Mouse (Mus musculus) lung, embryonic 14.5 days (tissue): Measurements from ENCODE around the gene Kdf1. TPM values are rescaled to one million over a fixed set of nuclear protein-coding genes. Genes with fewer than 3 reads are reported as not detected.

Experiments
- ATAC-seq: fragments of 200-750 bp; cut with Nextera tagmentation; 2 replicates; pipeline ENCODE4 v1.8.0; 2017; ENCODE audit warnings: mild to moderate bottlenecking, moderate TSS enrichment, moderate library complexity; ENCODE audit not compliant: insufficient read depth
- DNase-seq: peaks from one replicate; pipeline ENCODE4 v3.0.0-alpha.2; 2015
- H3K27ac ChIP-seq: fragments of 300-500 bp; sonication (generic); 2 replicates; pipeline ENCODE4 v1.5.1; 2014; ENCODE audit warnings: low read depth, mild to moderate bottlenecking, moderate library complexity
- H3K27me3 ChIP-seq: fragments of 300-500 bp; sonication (generic); 2 replicates; pipeline ENCODE4 v1.6.1; 2014; ENCODE audit warnings: low read length, control low read depth; ENCODE audit not compliant: insufficient read depth
- H3K36me3 ChIP-seq: fragments of 300-500 bp; sonication (generic); 2 replicates; pipeline ENCODE4 v1.6.1; 2014; ENCODE audit warnings: control low read depth; ENCODE audit not compliant: insufficient read depth
- H3K4me1 ChIP-seq: fragments of 300-500 bp; sonication (generic); 2 replicates; pipeline ENCODE4 v1.6.1; 2014; ENCODE audit warnings: antibody characterized with exemption, control low read depth; ENCODE audit not compliant: insufficient read depth
- H3K4me2 ChIP-seq: fragments of 300-500 bp; sonication (generic); 2 replicates; pipeline ENCODE4 v1.6.1; 2014; ENCODE audit warnings: mild to moderate bottlenecking
- H3K4me3 ChIP-seq: fragments of 300-500 bp; sonication (generic); 2 replicates; pipeline ENCODE4 v1.5.1; 2014; ENCODE audit warnings: low read depth, low read length
- H3K9ac ChIP-seq: fragments of 300-500 bp; sonication (generic); 2 replicates; pipeline ENCODE4 v1.6.1; 2014
- H3K9me3 ChIP-seq: fragments of 300-500 bp; sonication (generic); 2 replicates; pipeline ENCODE4 v1.6.1; 2016; ENCODE audit warnings: low read depth, low read length, control low read depth
- CTCF ChIP-seq: IDR thresholded peaks from 2 replicates; pipeline ENCODE4 v1.5.1; 2016; ENCODE audit warnings: antibody characterized with exemption, low read depth
- WGBS: fragments of 180-500 bp; shearing (Covaris S2); extraction: QIAGEN DNeasy Blood & Tissue Kit; methylation state at CpG from one replicate; pipeline ENCODE4 v1.1.7; 2014; 5-methylcytosine and 5-hydroxymethylcytosine counted together
- polyA plus RNA-seq: library from polyadenylated mRNA; unstranded; fragments of >200 nt; fragmentation: Nextera tagmentation; extraction: Ambion mirVana; gene quantifications from 2 replicates; pipeline ENCODE4 v1.2.1, GENCODE M21; 2014

Gene Kdf1
- polyA plus RNA-seq, 1 experiment from 2014 or later: 31.5 TPM

- DNase-seq: peak; percentile 48
- peak overlapping the region; percentile 36; the same call in 1 of the 2 replicates for H3K27ac ChIP-seq
- H3K4me1 ChIP-seq: peaks cover 2% of the 10 kb centered on the region; the same call in 1 of the 2 replicates
- 43% methylated on average over 4 of the region's 4 CpGs for WGBS
- no peak overlapping the region for H3K4me2 ChIP-seq
- peaks cover 2% of the 10 kb centered on the region; the same call in 1 of the 2 replicates for H3K27me3 ChIP-seq
- H3K36me3 ChIP-seq: no peaks in the 10 kb centered on the region
- H3K4me3 ChIP-seq: no peak overlapping the region
- H3K9ac ChIP-seq: no peak overlapping the region
- no peak for ATAC-seq
- TF ChIP-seq CTCF: no peak
- H3K9me3 ChIP-seq: no peaks in the 10 kb centered on the region
Observed at GRCm38 (mm10) chr4:133489489-133490245, 29.1 kb upstream of the Kdf1 start.

DNA sequence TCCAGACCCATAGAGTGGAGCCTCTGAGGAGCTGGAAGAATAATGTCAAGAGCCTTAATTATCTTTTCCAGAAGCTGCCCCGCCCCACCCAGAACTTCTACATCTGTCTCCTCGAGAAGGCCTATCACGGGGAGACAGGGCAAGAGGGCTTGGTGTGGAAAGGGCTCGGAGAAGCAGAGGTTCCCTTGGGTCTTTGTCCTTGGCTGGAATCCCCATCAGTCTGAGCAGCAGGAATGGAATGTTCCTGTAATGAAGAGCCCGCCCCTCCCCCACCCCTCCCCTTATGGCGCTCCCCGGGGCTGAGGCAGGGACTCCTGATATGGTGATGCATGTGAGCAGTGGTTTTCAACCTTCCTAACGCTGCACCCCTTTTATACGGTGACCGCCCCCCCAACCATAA is 27.0 kb upstream of the Kdf1 start:
- Histone ChIP-seq H3K27me3 (peaks cover 22% of the 10 kb centered on the region), H3K4me1 (peaks cover 2% of the 10 kb centered on the region; the same call in 1 of the 2 replicates), H3K9ac (no peak overlapping the region), H3K4me2 (no peak overlapping the region), H3K27ac (no peak overlapping the region), H3K36me3 (no peaks in the 10 kb centered on the region), H3K4me3 (no peak overlapping the region), H3K9me3 (no peaks in the 10 kb centered on the region)
- 28% methylated on average over 10 of the region's 10 CpGs for WGBS
- no peak for DNase-seq
- ATAC-seq: no peak
- no peak for TF ChIP-seq CTCF

GRCm38 (mm10) chr4:133493895-133494294 is 24.9 kb upstream of the Kdf1 start:
- no peak for TF ChIP-seq CTCF
- no peak overlapping the region for H3K9ac ChIP-seq
- peak overlapping the region; percentile 23 for H3K4me3 ChIP-seq
- 18% methylated on average over 11 of the region's 12 CpGs for WGBS
- peaks cover 9% of the 10 kb centered on the region for H3K4me1 ChIP-seq
- no peaks in the 10 kb centered on the region for H3K9me3 ChIP-seq
- ATAC-seq (no peak), DNase-seq (no peak)
- peaks cover 43% of the 10 kb centered on the region for H3K27me3 ChIP-seq
- no peaks in the 10 kb centered on the region for H3K36me3 ChIP-seq
- no peak overlapping the region for H3K27ac ChIP-seq
- peak overlapping the region; percentile 62 for H3K4me2 ChIP-seq

DNA sequence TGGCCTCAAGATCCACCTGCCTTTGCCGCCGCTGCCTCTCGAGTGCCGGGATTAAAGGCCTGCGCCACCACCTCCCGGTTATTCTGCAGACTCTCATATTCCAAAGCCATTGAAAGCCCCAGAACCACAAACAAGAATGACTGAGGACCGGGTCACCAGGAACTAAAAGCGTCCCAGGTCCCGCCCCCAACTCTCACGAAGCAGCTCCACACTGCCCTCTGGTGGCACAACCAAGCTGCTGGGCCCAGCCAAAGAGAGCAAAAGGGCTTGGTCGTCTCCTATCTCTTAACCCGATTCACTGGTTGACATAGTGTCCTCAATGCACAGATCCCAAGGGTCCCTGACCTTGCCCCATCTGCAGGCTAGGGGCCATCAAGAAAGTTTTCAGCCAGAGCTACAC is 24.3 kb upstream of the Kdf1 start:
- Histone ChIP-seq H3K27me3 (peaks cover 49% of the 10 kb centered on the region), H3K9ac (no peak overlapping the region), H3K27ac (no peak overlapping the region), H3K4me2 (peak overlapping the region; percentile 62), H3K4me3 (peak overlapping the region; percentile 23), H3K9me3 (no peaks in the 10 kb centered on the region), H3K36me3 (no peaks in the 10 kb centered on the region), H3K4me1 (peaks cover 10% of the 10 kb centered on the region)
- under 1% methylated on average over 12 of the region's 12 CpGs for WGBS
- ATAC-seq (peak; percentile 31; the same call in 1 of the 2 replicates), DNase-seq (peak; percentile 94)
- peak; percentile 94 for TF ChIP-seq CTCF

DNA sequence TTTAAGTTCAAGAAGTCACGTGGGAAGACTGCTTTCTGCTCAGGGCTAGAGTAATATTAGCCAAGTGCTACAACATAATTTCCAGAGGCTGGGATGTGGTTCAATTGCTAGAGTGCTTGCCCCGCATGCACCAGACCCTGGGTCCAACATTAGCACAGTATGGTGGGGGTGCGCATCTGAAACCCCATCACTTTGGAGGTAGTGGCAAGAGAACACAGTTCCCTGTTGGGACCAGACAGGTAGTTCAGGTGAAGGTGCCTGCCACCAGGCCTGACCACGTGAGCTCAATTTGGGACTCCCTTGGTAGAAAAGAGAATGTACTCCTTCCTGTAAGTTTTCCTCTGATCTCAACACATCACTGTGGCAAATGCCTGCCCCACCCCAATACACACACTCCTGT is 23.9 kb upstream of the Kdf1 start:
- no peaks in the 10 kb centered on the region for H3K36me3 ChIP-seq
- 62% methylated on average over 4 of the region's 4 CpGs for WGBS
- no peak overlapping the region for H3K9ac ChIP-seq
- no peak for TF ChIP-seq CTCF
- DNase-seq (no peak), ATAC-seq (no peak)
- H3K4me2 ChIP-seq: no peak overlapping the region
- H3K27ac ChIP-seq: no peak overlapping the region
- H3K27me3 ChIP-seq: peaks cover 53% of the 10 kb centered on the region
- no peak overlapping the region for H3K4me3 ChIP-seq
- peaks cover 8% of the 10 kb centered on the region for H3K4me1 ChIP-seq
- no peaks in the 10 kb centered on the region for H3K9me3 ChIP-seq

- no peak overlapping the region for H3K9ac ChIP-seq
- H3K9me3 ChIP-seq: no peaks in the 10 kb centered on the region
- TF ChIP-seq CTCF: peak; percentile 42
- DNase-seq (peak; percentile 61), ATAC-seq (no peak)
- H3K36me3 ChIP-seq: no peaks in the 10 kb centered on the region
- no peak overlapping the region for H3K4me2 ChIP-seq
- 23% methylated on average over 7 of the region's 7 CpGs for WGBS
- no peak overlapping the region for H3K4me3 ChIP-seq
- no peak overlapping the region for H3K27ac ChIP-seq
- peaks cover 62% of the 10 kb centered on the region for H3K27me3 ChIP-seq
- H3K4me1 ChIP-seq: peaks cover 8% of the 10 kb centered on the region
Observed at GRCm38 (mm10) chr4:133495711-133496110, 23.1 kb upstream of the Kdf1 start.

DNA sequence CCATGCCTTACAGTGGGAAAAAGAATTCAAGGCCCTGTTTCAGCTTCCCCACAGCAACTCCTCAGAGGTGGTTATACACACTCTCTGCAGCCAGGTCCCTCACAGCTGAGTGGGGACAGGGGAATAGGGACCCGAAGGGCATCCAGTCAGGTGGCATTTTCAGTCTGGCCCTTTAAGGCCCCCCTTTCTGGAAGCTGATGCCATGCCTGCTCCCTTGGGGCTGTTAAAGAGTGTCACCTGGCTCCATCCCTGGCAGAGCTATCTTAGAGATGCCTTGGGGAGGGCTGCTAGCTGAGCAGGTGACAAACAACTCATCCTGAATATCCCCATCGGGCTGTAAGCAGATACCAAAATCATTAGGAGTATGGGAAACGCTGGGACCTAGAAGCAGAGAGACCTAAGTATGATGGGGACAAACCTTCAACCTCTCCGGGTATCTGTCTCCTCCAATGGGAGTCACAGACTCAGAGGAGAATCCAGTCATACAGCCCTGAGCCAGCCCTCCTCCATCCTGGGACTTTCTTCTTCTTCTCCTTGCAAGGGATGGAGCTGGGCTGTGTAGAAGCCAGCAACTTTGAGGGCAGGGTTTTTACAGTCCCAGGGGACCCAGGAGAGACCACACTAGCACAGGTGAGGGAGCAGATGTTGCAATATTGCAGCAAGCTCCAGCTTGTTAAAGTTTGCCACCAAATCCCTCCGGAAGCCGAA is 21.9 kb upstream of the Kdf1 start:
- no peak overlapping the region for H3K9ac ChIP-seq
- peak overlapping the region; percentile 100 for H3K4me2 ChIP-seq
- peaks cover 8% of the 10 kb centered on the region for H3K4me1 ChIP-seq
- no peak overlapping the region for H3K27ac ChIP-seq
- no peak for TF ChIP-seq CTCF
- ATAC-seq: no peak
- H3K27me3 ChIP-seq: peaks cover 73% of the 10 kb centered on the region
- H3K36me3 ChIP-seq: no peaks in the 10 kb centered on the region
- 22% methylated on average over 6 of the region's 6 CpGs for WGBS
- DNase-seq: no peak
- no peaks in the 10 kb centered on the region for H3K9me3 ChIP-seq
- peak overlapping the region; percentile 58 for H3K4me3 ChIP-seq
